Comparison of ENCODE assay signal across 8 mouse cellular contexts in the genomic region with DNA sequence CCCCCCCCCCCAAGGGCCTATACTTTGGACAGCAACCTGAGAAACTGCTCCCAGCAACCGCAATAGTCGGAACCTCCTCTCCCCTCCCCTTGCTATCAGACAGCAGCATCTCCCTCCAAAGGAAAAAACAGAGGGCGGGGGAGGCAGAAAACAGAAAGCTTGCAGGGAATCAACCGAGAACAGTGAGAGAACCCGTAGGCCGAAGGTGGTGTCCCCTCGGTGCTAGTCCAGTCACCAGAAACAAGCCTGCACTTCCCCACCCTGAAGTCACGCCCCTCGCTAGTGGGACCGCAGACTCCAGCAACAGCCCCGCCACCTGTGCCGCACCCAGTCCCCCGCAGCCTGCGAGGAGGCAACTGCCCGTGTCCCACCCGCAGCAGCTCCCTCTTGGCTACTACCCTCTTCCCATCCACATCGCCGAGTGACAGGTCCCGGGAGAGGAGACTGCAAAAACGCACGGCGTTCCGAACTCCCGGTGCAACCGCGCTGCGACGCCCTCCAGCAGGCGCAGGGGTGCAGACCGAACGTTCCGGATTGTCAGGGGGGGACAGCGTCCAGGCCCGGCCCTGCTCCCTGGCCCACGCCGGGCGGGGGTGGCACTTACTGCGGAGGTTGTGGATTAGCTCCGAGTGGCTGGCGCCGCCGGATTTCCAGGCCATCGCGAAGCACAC. TPM values are rescaled to one million over a fixed set of nuclear protein-coding genes. Genes with fewer than 3 reads are reported as not detected.
DNase-seq lines count a peak whose midpoint lies in the region; ATAC-seq lines count a peak whose summit lies in the region.

No protein-coding gene starts in this region.

- peak overlapping the region; percentile 86 for H3K4me3 ChIP-seq in forebrain, embryonic 12.5 days (replicated peaks)
- peak overlapping the region; percentile 91 for H3K4me3 ChIP-seq in limb, embryonic 15.5 days

- peak overlapping the region; percentile 88 for H3K9ac ChIP-seq in forebrain, embryonic 12.5 days
- peak overlapping the region; percentile 88 for H3K9ac ChIP-seq in limb, embryonic 15.5 days

- peak overlapping the region; percentile 95 for H3K27ac ChIP-seq in forebrain, embryonic 12.5 days
- H3K27ac ChIP-seq in limb, embryonic 15.5 days: peak overlapping the region; percentile 95

- no peaks in the 10 kb centered on the region for H3K36me3 ChIP-seq in forebrain, embryonic 12.5 days (replicated peaks)
- H3K36me3 ChIP-seq in limb, embryonic 15.5 days: no peaks in the 10 kb centered on the region

- WGBS in forebrain, embryonic 12.5 days: under 1% methylated on average over 44 of the region's 44 CpGs
- under 1% methylated on average over 44 of the region's 44 CpGs for WGBS in limb, embryonic 15.5 days

- no peaks in the 10 kb centered on the region for H3K9me3 ChIP-seq in forebrain, embryonic 12.5 days
- H3K9me3 ChIP-seq in limb, embryonic 15.5 days: no peaks in the 10 kb centered on the region

- H3K4me1 ChIP-seq in forebrain, embryonic 12.5 days: peaks cover 7% of the 10 kb centered on the region
- peaks cover 10% of the 10 kb centered on the region; the same call in 1 of the 2 replicates for H3K4me1 ChIP-seq in limb, embryonic 15.5 days

- H3K27me3 ChIP-seq in forebrain, embryonic 12.5 days: no peaks in the 10 kb centered on the region
- H3K27me3 ChIP-seq in limb, embryonic 15.5 days: no peaks in the 10 kb centered on the region

- peak; percentile 83 for ATAC-seq in forebrain, embryonic 12.5 days (ENCODE audit: low FRiP score)
- peak; percentile 81 for ATAC-seq in limb, embryonic 15.5 days (ENCODE audit: insufficient number of reproducible peaks, low FRiP score, low TSS enrichment, low read depth)
- peak; percentile 45 for ATAC-seq in monocyte, adult 5-6 weeks (replicated peaks; ENCODE audit: insufficient number of reproducible peaks, low FRiP score, low TSS enrichment, poor library complexity, severe bottlenecking)

- peak overlapping the region; percentile 69 for H3K4me2 ChIP-seq in forebrain, embryonic 12.5 days
- H3K4me2 ChIP-seq in limb, embryonic 15.5 days: peak overlapping the region; percentile 80

- DNase-seq in adrenal gland, postnatal 25 days: peak; percentile 73
- no peak for DNase-seq in adrenal gland, adult 8-10 months
- peak; percentile 67 for DNase-seq in thymus, postnatal 14 days
- DNase-seq in thymus, postnatal 36 days: no peak
- no peak for DNase-seq in layer of hippocampus, postnatal 25 days (ENCODE audit: extremely low spot score in 1 of 2, low spot score in 1 of 2)

RNA-seq across cellular contexts. Expression of a gene that starts 4.7 kb away (rescaled TPM):
- total RNA-seq in adrenal gland, postnatal 25 days (2021): 12.0 and 14.8 TPM in 2 replicates
- 10 to 100 TPM; 10.8 to 12.1 (median 11.6) TPM for total RNA-seq in adrenal gland, adult 8-10 months (2022)
- 54.0 and 59.7 TPM in 2 replicates for polyA plus RNA-seq in forebrain, embryonic 12.5 days (2016; fragmentation: Nextera tagmentation; extraction: Ambion mirVana)
- polyA plus RNA-seq in limb, embryonic 15.5 days (2015; fragmentation: Nextera tagmentation; extraction: Ambion mirVana): 39.3 and 41.4 TPM in 2 replicates
- 2.0 to 8.1 TPM (median 6.9 TPM) in 3 replicates for total RNA-seq in monocyte, adult 5-6 weeks (2017)
- 1 to 10 TPM; 5.6 to 6.1 TPM for total RNA-seq in layer of hippocampus, postnatal 25 days (2021)

RNA-seq across cellular contexts. Expression of a gene that starts 18.3 kb away (rescaled TPM):
- 66.2 and 75.9 TPM in 2 replicates for total RNA-seq in adrenal gland, postnatal 25 days (2021)
- 10 to 100 TPM; 76.6 to 89.1 (median 83.4) TPM for total RNA-seq in adrenal gland, adult 8-10 months (2022)
- 135 and 139 TPM in 2 replicates for polyA plus RNA-seq in forebrain, embryonic 12.5 days (2016; fragmentation: Nextera tagmentation; extraction: Ambion mirVana)
- 126 and 133 TPM in 2 replicates for polyA plus RNA-seq in limb, embryonic 15.5 days (2015; fragmentation: Nextera tagmentation; extraction: Ambion mirVana)
- 52.2 to 103 TPM (median 83.1 TPM) in 3 replicates for total RNA-seq in monocyte, adult 5-6 weeks (2017)
- 100 to 1,000 TPM; 148 to 161 TPM for total RNA-seq in layer of hippocampus, postnatal 25 days (2021)

RNA-seq across cellular contexts. Expression of a gene that starts 18.4 kb away (rescaled TPM):
- 57.5 and 59.5 TPM in 2 replicates for total RNA-seq in adrenal gland, postnatal 25 days (2021)
- 10 to 100 TPM; 47.9 to 54.8 (median 53.3) TPM for total RNA-seq in adrenal gland, adult 8-10 months (2022)
- polyA plus RNA-seq in forebrain, embryonic 12.5 days (2016; fragmentation: Nextera tagmentation; extraction: Ambion mirVana): 15.0 and 17.5 TPM in 2 replicates
- 6.4 and 8.2 TPM in 2 replicates for polyA plus RNA-seq in limb, embryonic 15.5 days (2015; fragmentation: Nextera tagmentation; extraction: Ambion mirVana)
- total RNA-seq in monocyte, adult 5-6 weeks (2017): 13.5 to 30.5 TPM (median 15.2 TPM) in 3 replicates
- total RNA-seq in layer of hippocampus, postnatal 25 days (2021): 10 to 100 TPM; 34.6 to 40.2 TPM

Comparison
In these comparisons a context has a peak if more than half of its experiments do, and no peak if none do; other contexts are left out.
1. DNase-seq: peak in adrenal gland, postnatal 25 days (single experiment) and thymus, postnatal 14 days (single experiment); none in adrenal gland, adult 8-10 months (single experiment), thymus, postnatal 36 days (0 of 2) and layer of hippocampus, postnatal 25 days (0 of 2).
2. Peak in every context shown above with its lines, with median percentiles within 50 percentile points of each other: ATAC-seq.